Mouse (Mus musculus): ENCODE data around the gene Immp2l. TPM values are rescaled to one million over a fixed set of nuclear protein-coding genes. Genes with fewer than 3 reads are reported as not detected.

The Immp2l gene
- polyA plus RNA-seq, 1 experiment: 2.8 TPM

DNA sequence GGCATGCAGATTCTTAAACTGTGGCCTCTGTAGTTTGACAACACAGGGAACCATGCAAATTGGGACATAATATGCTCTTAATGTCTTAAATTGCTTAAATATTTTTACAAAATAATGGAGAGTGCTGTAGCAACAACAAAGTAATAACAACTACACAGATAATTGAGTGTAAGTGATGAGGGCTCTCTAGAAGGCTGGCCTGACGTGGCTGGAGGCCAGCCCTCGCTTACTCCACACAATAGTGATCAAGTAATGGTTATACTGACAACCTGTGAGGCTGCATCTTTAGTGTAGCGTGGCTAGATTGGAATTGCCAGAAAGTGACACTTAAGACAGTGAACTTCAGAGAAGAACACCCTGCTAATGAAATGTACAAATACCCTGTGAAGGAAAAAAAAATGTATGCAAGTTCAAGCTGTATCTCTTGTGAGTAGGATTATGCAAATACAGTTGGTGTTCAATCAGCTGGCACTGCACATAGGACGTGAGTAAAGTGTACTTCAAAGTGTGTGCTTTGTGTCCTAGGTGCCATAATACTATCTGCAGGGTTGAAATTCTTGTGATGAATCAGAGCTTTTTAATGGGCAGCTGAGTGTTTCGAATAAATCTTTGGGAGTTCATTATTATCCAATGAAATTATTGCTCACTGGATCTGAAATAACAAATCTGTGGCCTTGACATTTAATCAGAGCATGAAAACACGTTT is 445.4 kb downstream of the Immp2l start:
- Histone ChIP-seq H3K4me3 (ENCODE audit: low read depth, low read length) (no peak overlapping the region), H3K27ac (ENCODE audit: insufficient read depth, low read depth, low read length) (no peak overlapping the region), H3K36me3 (ENCODE audit: control insufficient read depth, insufficient read depth, low read length) (no peaks in the 10 kb centered on the region), H3K4me1 (ENCODE audit: control insufficient read depth, insufficient read depth, insufficient read length, low read length) (no peaks in the 10 kb centered on the region), H3K27me3 (ENCODE audit: control insufficient read depth, insufficient read depth, low read length) (no peaks in the 10 kb centered on the region)
- WGBS: 70% methylated on average over 6 of the region's 6 CpGs
- TF ChIP-seq POLR2A (IDR thresholded peaks at IDR 0.05; ENCODE audit: low read depth, low read length) (no peak), CTCF (IDR thresholded peaks at IDR 0.05; ENCODE audit: extremely low read depth, insufficient read length, insufficient replicate concordance, low read depth, low read length) (no peak)

DNA sequence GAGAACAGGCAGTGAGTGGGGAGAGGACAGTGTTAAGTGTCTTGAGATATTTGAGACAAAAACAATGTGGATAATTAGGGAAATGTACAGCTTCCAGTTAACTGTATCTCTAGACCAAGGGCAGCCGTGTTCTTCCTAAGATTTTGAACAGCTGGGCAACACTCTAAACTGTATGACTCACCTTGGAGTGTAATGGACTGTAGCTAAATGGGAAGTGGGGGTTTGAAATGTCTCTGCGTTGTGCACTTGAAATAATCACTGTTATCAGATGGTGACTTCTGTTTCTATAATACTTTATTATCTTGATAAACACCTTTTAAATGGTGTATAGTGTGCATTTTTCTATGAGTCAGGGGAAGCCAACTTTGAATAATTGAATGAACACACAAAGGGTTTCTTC is 457.6 kb downstream of the Immp2l start:
- Histone ChIP-seq H3K27ac (ENCODE audit: insufficient read depth, low read depth, low read length) (no peak overlapping the region), H3K4me3 (ENCODE audit: low read depth, low read length) (no peak overlapping the region), H3K27me3 (ENCODE audit: control insufficient read depth, insufficient read depth, low read length) (no peaks in the 10 kb centered on the region), H3K36me3 (ENCODE audit: control insufficient read depth, insufficient read depth, low read length) (no peaks in the 10 kb centered on the region), H3K4me1 (ENCODE audit: control insufficient read depth, insufficient read depth, insufficient read length, low read length) (no peaks in the 10 kb centered on the region)
- TF ChIP-seq POLR2A (IDR thresholded peaks at IDR 0.05; ENCODE audit: low read depth, low read length) (no peak), CTCF (IDR thresholded peaks at IDR 0.05; ENCODE audit: extremely low read depth, insufficient read length, insufficient replicate concordance, low read depth, low read length) (no peak)
- WGBS: 51% methylated on average over 2 of the region's 2 CpGs

DNA sequence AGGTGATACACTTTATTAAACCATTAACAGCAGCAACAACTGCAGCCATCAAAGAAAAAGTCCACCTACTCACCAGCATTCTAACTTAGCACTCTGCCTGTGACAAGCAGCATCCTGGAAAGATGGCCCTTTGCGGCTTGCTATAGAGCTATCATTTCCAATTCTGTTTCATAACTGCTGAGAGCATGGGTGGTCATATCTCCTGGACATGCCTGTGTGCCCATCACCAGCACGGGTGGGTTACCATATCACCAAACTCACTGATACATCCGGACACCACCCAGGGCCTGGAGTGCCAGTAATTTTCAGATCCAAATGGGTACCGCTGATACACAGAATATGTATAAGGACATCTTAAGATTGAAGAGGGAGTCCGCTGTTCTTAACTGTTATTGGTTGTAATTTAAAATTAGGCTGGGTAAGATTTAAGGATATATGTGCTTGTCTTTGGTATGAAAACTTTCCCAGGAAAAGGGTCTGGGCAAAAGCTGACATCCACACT is 459.3 kb downstream of the Immp2l start:
- H3K27ac ChIP-seq (ENCODE audit: insufficient read depth, low read depth, low read length): no peak overlapping the region
- TF ChIP-seq CTCF (IDR thresholded peaks at IDR 0.05; ENCODE audit: extremely low read depth, insufficient read length, insufficient replicate concordance, low read depth, low read length) (no peak), POLR2A (IDR thresholded peaks at IDR 0.05; ENCODE audit: low read depth, low read length) (no peak)
- WGBS: 88% methylated on average over 5 of the region's 5 CpGs

DNA sequence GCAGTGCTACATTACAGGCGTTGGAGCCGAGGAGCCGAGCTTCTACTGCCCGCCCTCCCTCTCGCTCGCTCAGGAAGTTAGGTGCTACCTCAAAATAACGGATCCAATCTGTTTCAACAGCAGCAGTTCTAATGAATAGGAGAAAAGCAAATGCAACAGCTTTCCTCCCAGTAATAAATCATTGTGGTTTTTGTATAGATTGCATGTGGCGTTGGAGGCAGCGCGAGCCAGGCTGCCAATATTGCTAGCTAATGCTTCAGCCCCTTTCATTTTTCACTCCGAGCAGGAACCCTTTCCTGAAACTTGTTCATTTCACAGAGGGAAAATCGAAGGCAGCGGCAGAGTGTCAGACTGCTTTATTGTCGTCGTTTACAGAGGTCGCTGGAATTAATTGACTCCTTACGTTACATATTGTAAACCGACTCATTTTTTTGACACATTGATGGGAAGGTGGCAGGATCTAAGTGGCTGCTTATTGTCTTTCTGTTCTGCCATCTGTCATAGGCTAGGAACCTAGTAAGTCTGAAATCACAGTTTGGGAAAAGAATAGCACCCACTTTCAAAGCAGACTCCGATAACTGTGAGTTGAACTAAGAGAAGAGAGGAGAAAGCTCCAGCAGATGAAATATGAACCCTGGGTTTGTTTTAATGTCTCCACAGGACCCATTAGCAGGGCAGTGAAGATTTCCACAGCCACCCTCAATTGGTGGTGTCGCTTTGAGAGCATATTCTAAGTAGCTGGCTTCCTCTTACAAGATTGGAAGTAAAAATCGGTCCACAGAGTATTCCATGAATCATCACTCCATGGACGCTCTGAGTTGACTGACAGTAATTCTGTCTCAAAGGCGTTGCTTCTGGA is 459.9 kb downstream of the Immp2l start:
- H3K4me3 ChIP-seq (ENCODE audit: low read depth, low read length): peak overlapping the region; percentile 10; the same call in 1 of the 2 replicates
- H3K27me3 ChIP-seq (ENCODE audit: control insufficient read depth, insufficient read depth, low read length): no peaks in the 10 kb centered on the region
- H3K4me1 ChIP-seq (ENCODE audit: control insufficient read depth, insufficient read depth, insufficient read length, low read length): no peaks in the 10 kb centered on the region
- TF ChIP-seq POLR2A (IDR thresholded peaks at IDR 0.05; ENCODE audit: low read depth, low read length): no peak
- TF ChIP-seq CTCF (IDR thresholded peaks at IDR 0.05; ENCODE audit: extremely low read depth, insufficient read length, insufficient replicate concordance, low read depth, low read length): no peak
- no peaks in the 10 kb centered on the region for H3K36me3 ChIP-seq (ENCODE audit: control insufficient read depth, insufficient read depth, low read length)
- 52% methylated on average over 23 of the region's 23 CpGs for WGBS
- no peak overlapping the region for H3K27ac ChIP-seq (ENCODE audit: insufficient read depth, low read depth, low read length)

More for the DNA sequence above, 459.3 kb downstream of the Immp2l start:
- Histone ChIP-seq H3K4me1 (ENCODE audit: control insufficient read depth, insufficient read depth, insufficient read length, low read length) (no peaks in the 10 kb centered on the region), H3K4me3 (ENCODE audit: low read depth, low read length) (no peak overlapping the region), H3K36me3 (ENCODE audit: control insufficient read depth, insufficient read depth, low read length) (no peaks in the 10 kb centered on the region), H3K27me3 (ENCODE audit: control insufficient read depth, insufficient read depth, low read length) (no peaks in the 10 kb centered on the region)

DNA sequence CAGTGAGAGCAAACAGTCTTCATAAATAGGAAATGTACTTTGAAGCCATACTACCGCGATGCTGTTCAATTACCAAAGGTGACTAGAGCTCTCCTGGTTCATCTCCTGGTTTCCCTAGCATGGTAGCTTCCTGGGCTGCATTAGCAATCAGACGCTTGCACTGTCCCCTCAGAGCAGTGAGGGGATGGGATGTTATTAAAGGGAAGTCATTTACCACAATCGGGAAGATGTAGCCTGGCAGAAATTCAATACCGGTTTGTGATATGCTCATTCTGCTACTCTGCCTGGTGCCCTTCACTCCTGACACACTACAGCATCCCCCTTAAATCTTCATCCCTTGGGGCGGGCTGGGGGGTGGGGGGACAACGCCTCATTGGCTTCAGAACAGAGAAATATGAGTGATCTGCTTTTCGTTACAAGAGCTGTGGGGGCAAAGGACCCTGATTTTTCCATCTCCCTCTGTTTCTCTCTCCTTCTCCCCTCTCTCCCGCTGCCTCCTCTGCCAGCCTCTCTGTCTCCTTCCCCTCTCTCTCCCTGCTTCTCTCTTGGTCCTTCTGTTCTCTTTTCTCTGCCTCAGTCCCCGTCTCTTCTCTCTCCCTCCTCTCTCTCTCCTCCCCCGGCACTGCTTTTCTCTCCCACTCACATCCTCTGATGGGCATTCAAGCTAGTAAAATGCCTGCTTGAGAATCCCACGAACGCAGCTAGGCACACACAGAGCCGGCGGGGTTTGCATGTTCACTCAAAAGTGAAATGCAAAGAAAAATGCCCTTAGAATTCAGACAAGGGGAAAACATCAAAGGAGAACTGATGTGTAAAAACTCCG is 461.0 kb downstream of the Immp2l start:
- WGBS: 42% methylated on average over 16 of the region's 16 CpGs
- Histone ChIP-seq H3K27ac (ENCODE audit: insufficient read depth, low read depth, low read length) (no peak overlapping the region), H3K4me3 (ENCODE audit: low read depth, low read length) (peak overlapping the region; percentile 33; the same call in 1 of the 2 replicates)

DNA sequence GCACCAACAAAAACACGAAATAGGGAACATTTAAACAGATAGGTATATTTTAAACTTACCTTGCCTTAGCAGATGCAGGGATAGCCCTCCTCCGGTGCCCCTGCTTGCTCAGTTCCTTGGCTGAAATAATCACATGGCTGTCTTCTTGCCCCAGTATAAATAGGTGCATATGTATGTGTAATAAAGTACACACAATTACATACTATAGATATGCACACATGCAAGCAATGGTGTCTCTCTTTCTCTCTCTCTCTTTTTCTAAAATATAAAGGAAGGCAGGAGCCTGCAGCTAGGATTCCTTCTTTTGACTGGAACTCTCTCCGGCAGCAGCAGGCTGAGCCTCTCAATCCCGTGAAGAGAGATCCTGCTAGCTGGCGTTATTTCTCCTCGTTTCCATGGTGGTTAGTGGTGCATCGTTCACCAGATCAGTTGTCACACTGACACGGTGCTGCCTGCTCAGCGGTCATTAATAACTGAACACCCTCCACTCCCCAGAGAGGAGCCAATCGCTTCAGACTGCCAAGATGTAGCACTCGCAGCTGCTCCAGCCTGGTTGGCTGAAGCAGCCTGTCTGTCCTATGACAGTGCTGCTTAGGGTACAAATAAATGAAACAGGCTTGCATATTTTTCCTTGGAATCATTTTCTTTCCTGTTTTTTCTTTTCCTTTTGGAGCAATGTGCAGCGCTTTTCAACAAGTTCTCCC is 461.8 kb downstream of the Immp2l start:
- no peak for TF ChIP-seq CTCF (IDR thresholded peaks at IDR 0.05; ENCODE audit: extremely low read depth, insufficient read length, insufficient replicate concordance, low read depth, low read length)
- no peak for TF ChIP-seq POLR2A (IDR thresholded peaks at IDR 0.05; ENCODE audit: low read depth, low read length)
- H3K4me3 ChIP-seq (ENCODE audit: low read depth, low read length): peak overlapping the region; percentile 39
- H3K36me3 ChIP-seq (ENCODE audit: control insufficient read depth, insufficient read depth, low read length): no peaks in the 10 kb centered on the region
- H3K4me1 ChIP-seq (ENCODE audit: control insufficient read depth, insufficient read depth, insufficient read length, low read length): no peaks in the 10 kb centered on the region
- no peak overlapping the region for H3K27ac ChIP-seq (ENCODE audit: insufficient read depth, low read depth, low read length)
- no peaks in the 10 kb centered on the region for H3K27me3 ChIP-seq (ENCODE audit: control insufficient read depth, insufficient read depth, low read length)
- WGBS: 38% methylated on average over 12 of the region's 12 CpGs

More for the DNA sequence above, 461.0 kb downstream of the Immp2l start:
- Histone ChIP-seq H3K27me3 (ENCODE audit: control insufficient read depth, insufficient read depth, low read length) (no peaks in the 10 kb centered on the region), H3K36me3 (ENCODE audit: control insufficient read depth, insufficient read depth, low read length) (no peaks in the 10 kb centered on the region), H3K4me1 (ENCODE audit: control insufficient read depth, insufficient read depth, insufficient read length, low read length) (no peaks in the 10 kb centered on the region)
- TF ChIP-seq CTCF (IDR thresholded peaks at IDR 0.05; ENCODE audit: extremely low read depth, insufficient read length, insufficient replicate concordance, low read depth, low read length): no peak
- no peak for TF ChIP-seq POLR2A (IDR thresholded peaks at IDR 0.05; ENCODE audit: low read depth, low read length)

Data from small intestine, adult 2 months (tissue).